Mouse (Mus musculus): ENCODE results near the gene Rab11fip4.

The Rab11fip4 gene

GRCm38 (mm10) chr11:79656491-79656890 lies 65.5 kb downstream of the Rab11fip4 start:
- DNase-seq: no peak

- no peak for DNase-seq
Measured at GRCm38 (mm10) chr11:79657053-79657452, 66.0 kb downstream of the Rab11fip4 start.

- DNase-seq: peak; percentile 56
Measured at GRCm38 (mm10) chr11:79658205-79658825, 67.3 kb downstream of the Rab11fip4 start.

- peak; percentile 76 for DNase-seq
Measured at GRCm38 (mm10) chr11:79660361-79661205, 69.6 kb downstream of the Rab11fip4 start.

GRCm38 (mm10) chr11:79661877-79662545 lies 71.0 kb downstream of the Rab11fip4 start:
- no peak for DNase-seq

- no peak for DNase-seq
Measured at GRCm38 (mm10) chr11:79663158-79663557, 72.1 kb downstream of the Rab11fip4 start.

GRCm38 (mm10) chr11:79663570-79663969 lies 72.6 kb downstream of the Rab11fip4 start:
- DNase-seq: no peak

GRCm38 (mm10) chr11:79666544-79666943 lies 75.5 kb downstream of the Rab11fip4 start:
- no peak for DNase-seq

GRCm38 (mm10) chr11:79669210-79669609 lies 78.2 kb downstream of the Rab11fip4 start:
- no peak for DNase-seq

GRCm38 (mm10) chr11:79669947-79670346 lies 78.9 kb downstream of the Rab11fip4 start:
- DNase-seq: no peak

- DNase-seq: peak; percentile 26
Measured at GRCm38 (mm10) chr11:79670411-79670945, 79.5 kb downstream of the Rab11fip4 start.

GRCm38 (mm10) chr11:79671668-79672281 lies 80.8 kb downstream of the Rab11fip4 start:
- DNase-seq: peak; percentile 76

- peak; percentile 39 for DNase-seq
Measured at GRCm38 (mm10) chr11:79673072-79673471, 82.1 kb downstream of the Rab11fip4 start.

GRCm38 (mm10) chr11:79673717-79674116 lies 82.7 kb downstream of the Rab11fip4 start:
- DNase-seq: no peak

- no peak for DNase-seq
Measured at GRCm38 (mm10) chr11:79674231-79674630, 83.2 kb downstream of the Rab11fip4 start.

- no peak for DNase-seq
Measured at GRCm38 (mm10) chr11:79674632-79675031, 83.6 kb downstream of the Rab11fip4 start.

- no peak for DNase-seq
Measured at GRCm38 (mm10) chr11:79675285-79675684, 84.3 kb downstream of the Rab11fip4 start.

GRCm38 (mm10) chr11:79675994-79676393 lies 85.0 kb downstream of the Rab11fip4 start:
- DNase-seq: no peak

GRCm38 (mm10) chr11:79676483-79676967 lies 85.5 kb downstream of the Rab11fip4 start:
- no peak for DNase-seq

- no peak for DNase-seq
Measured at GRCm38 (mm10) chr11:79677402-79677801, 86.4 kb downstream of the Rab11fip4 start.

GRCm38 (mm10) chr11:79678363-79679153 lies 87.5 kb downstream of the Rab11fip4 start:
- no peak for DNase-seq

GRCm38 (mm10) chr11:79679929-79680328 lies 88.9 kb downstream of the Rab11fip4 start:
- DNase-seq: no peak

Measured in thymus, postnatal 25 days (tissue).